Comparison of ENCODE assay signal across 21 mouse cellular contexts in genomic region chr2:119696111-119696510, GRCm38 (mm10). TPM values are rescaled to one million over a fixed set of nuclear protein-coding genes. Genes with fewer than 3 reads are reported as not detected.
DNase-seq lines count a peak whose midpoint lies in the region; ATAC-seq and TF ChIP-seq lines count a peak whose summit lies in the region.
"Had no signal": no experiment of that assay in that cellular context is flagged by ENCODE, and none has a peak within 500 bp of the region (broad histone marks: within the 10 kb centered on the region; RNA-seq: fewer than 3 reads in every experiment).

No protein-coding gene starts in this region.

- no peak overlapping the region for H3K9ac ChIP-seq in kidney, embryonic 16.5 days (replicated peaks; ENCODE audit: low read length)
- H3K9ac ChIP-seq in kidney, embryonic 14.5 days (ENCODE audit: low read depth, low read length), result no peak overlapping the region
- H3K9ac ChIP-seq in CH12.LX (ENCODE audit: insufficient read depth, low read depth), result no peak overlapping the region
- H3K9ac ChIP-seq: embryonic facial prominence, embryonic 13.5 days; forebrain, embryonic 12.5 days; heart, embryonic 13.5 days; hindbrain, embryonic 13.5 days had no signal

- no peak overlapping the region for H3K27ac ChIP-seq in kidney, embryonic 16.5 days (ENCODE audit: low read length)
- no peak overlapping the region for H3K27ac ChIP-seq in kidney, embryonic 14.5 days (ENCODE audit: low read depth, low read length)
- no peak overlapping the region for H3K27ac ChIP-seq in CH12.LX (ENCODE audit: insufficient read depth, low read depth)
- H3K27ac ChIP-seq: embryonic facial prominence, embryonic 13.5 days; forebrain, embryonic 12.5 days; heart, embryonic 13.5 days; hindbrain, embryonic 13.5 days; hindbrain, postnatal 0 days had no signal

- no peak overlapping the region for H3K4me3 ChIP-seq in kidney, embryonic 16.5 days (ENCODE audit: low read length)
- no peak overlapping the region for H3K4me3 ChIP-seq in kidney, embryonic 14.5 days (ENCODE audit: low read length)
- no peak overlapping the region for H3K4me3 ChIP-seq in CH12.LX (replicated peaks in 1 of 3; ENCODE audit: low read depth in 2 of 3, low read length in 2 of 3, poor library complexity in 1 of 3)
- H3K4me3 ChIP-seq: embryonic facial prominence, embryonic 13.5 days; forebrain, embryonic 12.5 days; heart, embryonic 13.5 days; hindbrain, embryonic 13.5 days had no signal

- no peak for TF ChIP-seq EP300 in CH12.LX (IDR thresholded peaks at IDR 0.05; ENCODE audit: low read length)

- WGBS in kidney, embryonic 16.5 days, result 61% methylated on average over 1 of the region's 1 CpGs
- 76% methylated on average over 1 of the region's 1 CpGs for WGBS in kidney, embryonic 14.5 days

- peak; percentile 11 for DNase-seq in kidney, adult 11 months
- DNase-seq in kidney, adult 9 months, result peak; percentile 45
- DNase-seq in CH12.LX (ENCODE audit: extremely low read depth), result peak; percentile 21
- DNase-seq in kidney, postnatal 14 days, result peak; percentile 4
- DNase-seq in retina, postnatal 1 day, result no peak
- no peak for DNase-seq in layer of hippocampus, adult 11-12 months (ENCODE audit: low spot score)
- DNase-seq: adrenal gland, postnatal 10 days; cerebellum, adult 11-12 months; cerebellum, adult 9-11 months; cerebellum, postnatal 36 days; gastrocnemius, postnatal 14 days; heart, postnatal 4 days had no signal

- peaks cover 11% of the 10 kb centered on the region; the same call in 1 of the 2 replicates for H3K36me3 ChIP-seq in kidney, embryonic 16.5 days (ENCODE audit: insufficient read depth, low read length)
- H3K36me3 ChIP-seq in kidney, embryonic 14.5 days (ENCODE audit: control insufficient read depth, insufficient read depth, low read length), result peaks cover 19% of the 10 kb centered on the region
- peaks cover 0 to 36% of the 10 kb centered on the region in 2 experiments for H3K36me3 ChIP-seq in CH12.LX (replicated peaks in 1 of 2; ENCODE audit: control insufficient read depth in 1 of 2, insufficient read depth in 1 of 2, low read length in 1 of 2)

- no peak for TF ChIP-seq CTCF in CH12.LX (conservative IDR thresholded peaks at IDR 0.05 in 1 of 2, IDR thresholded peaks at IDR 0.05 in 1 of 2; ENCODE audit: low read depth in 2 of 2, low read length in 2 of 2)

- no peaks in the 10 kb centered on the region for H3K9me3 ChIP-seq in kidney, embryonic 16.5 days (ENCODE audit: low read length)
- H3K9me3 ChIP-seq in kidney, embryonic 14.5 days (ENCODE audit: control insufficient read depth, low read length), result no peaks in the 10 kb centered on the region
- H3K9me3 ChIP-seq in CH12.LX (replicated peaks; ENCODE audit: low read length), result no peaks in the 10 kb centered on the region
- H3K9me3 ChIP-seq: embryonic facial prominence, embryonic 13.5 days; forebrain, embryonic 12.5 days; G1E; heart, embryonic 13.5 days; hindbrain, embryonic 13.5 days had no signal

- no peaks in the 10 kb centered on the region for H3K4me1 ChIP-seq in kidney, embryonic 16.5 days (ENCODE audit: insufficient read depth, low read length)
- H3K4me1 ChIP-seq in kidney, embryonic 14.5 days (ENCODE audit: control insufficient read depth, insufficient read depth, low read length), result no peaks in the 10 kb centered on the region
- H3K4me1 ChIP-seq in CH12.LX (ENCODE audit: control insufficient read depth in 1 of 2, insufficient read depth in 2 of 2), result peaks cover 6 to 83% of the 10 kb centered on the region in 2 experiments
- H3K4me1 ChIP-seq: embryonic facial prominence, embryonic 13.5 days; forebrain, embryonic 12.5 days; hindbrain, embryonic 13.5 days had no signal

- dilution Hi-C loops in CH12.LX (cut with MboI; ENCODE audit: extremely low pct_ligation_motif_present, extremely low pct_unique_long_range_greater_than_20kb, low sequenced_read_pairs), result no loop called here

- in situ Hi-C loops in CH12.LX (cut with MboI; ENCODE audit: low pct_ligation_motif_present, low pct_unique_long_range_greater_than_20kb, low sequenced_read_pairs), result loop anchor here (10.0 kb wide), 1 partner anchor 199 kb away; the partner anchor contains the start of gene Mga

- no peaks in the 10 kb centered on the region; the same call in 1 of the 2 replicates for H3K79me2 ChIP-seq in CH12.LX (replicated peaks; ENCODE audit: control insufficient read depth, extremely low read depth, insufficient read depth, poor library complexity, severe bottlenecking)

- no peaks in the 10 kb centered on the region for H3K27me3 ChIP-seq in kidney, embryonic 16.5 days (ENCODE audit: insufficient read depth, low read length)
- H3K27me3 ChIP-seq in kidney, embryonic 14.5 days (ENCODE audit: control insufficient read depth, insufficient read depth, low read length), result no peaks in the 10 kb centered on the region
- H3K27me3 ChIP-seq in CH12.LX (replicated peaks), result no peaks in the 10 kb centered on the region
- H3K27me3 ChIP-seq: embryonic facial prominence, embryonic 13.5 days; forebrain, embryonic 12.5 days; heart, embryonic 13.5 days; hindbrain, embryonic 13.5 days had no signal

- ATAC-seq in kidney, embryonic 16.5 days (ENCODE audit: low FRiP score, low TSS enrichment), result no peak
- ATAC-seq in kidney, embryonic 14.5 days (ENCODE audit: low FRiP score, low TSS enrichment), result no peak
- ATAC-seq: forebrain, embryonic 16.5 days; hindbrain, postnatal 0 days had no signal

- no peak overlapping the region for H3K4me2 ChIP-seq in kidney, embryonic 16.5 days (replicated peaks; ENCODE audit: low read depth, low read length)
- no peak overlapping the region for H3K4me2 ChIP-seq in kidney, embryonic 14.5 days (replicated peaks; ENCODE audit: low read depth, low read length)
- no peak overlapping the region for H3K4me2 ChIP-seq in CH12.LX (ENCODE audit: insufficient read depth, low read depth, poor library complexity, severe bottlenecking)
- H3K4me2 ChIP-seq: embryonic facial prominence, embryonic 13.5 days; forebrain, embryonic 12.5 days; heart, embryonic 13.5 days; hindbrain, embryonic 13.5 days had no signal

- no peak for TF ChIP-seq POLR2A in CH12.LX (IDR thresholded peaks at IDR 0.05; ENCODE audit: low read depth, low read length)

- TF ChIP-seq RAD21 in CH12.LX (IDR thresholded peaks at IDR 0.05; ENCODE audit: low read depth, low read length), result no peak

TF ChIP-seq in CH12.LX, 34 proteins besides CTCF, POLR2A, EP300 and RAD21:
- TF ChIP-seq CHD1 (IDR thresholded peaks at IDR 0.05; ENCODE audit: low read depth, low read length), result no peak
- no peak for TF ChIP-seq POLR2AphosphoS2 (IDR thresholded peaks at IDR 0.05; ENCODE audit: low read depth, low read length)
- TF ChIP-seq MAZ (IDR thresholded peaks at IDR 0.05; ENCODE audit: low read depth, low read length), result no peak

RNA-seq across cellular contexts. Expression of gene Rtf1, which starts 21.2 kb away (rescaled TPM):
- polyA plus RNA-seq in kidney, embryonic 16.5 days (2015; fragmentation: Nextera tagmentation; extraction: Ambion mirVana), result 35.5 and 45.6 TPM in 2 replicates
- 34.3 and 53.7 TPM in 2 replicates for polyA plus RNA-seq in kidney, embryonic 14.5 days (2014; fragmentation: Nextera tagmentation; extraction: Ambion mirVana)
- total RNA-seq in CH12.LX (2012; rRNA removed), result 9.7 and 12.5 TPM in 2 replicates
- total RNA-seq in CH12.LX (2014; rRNA removed), result 10.7 and 11.3 TPM in 2 replicates
- 46.0 and 50.3 TPM in 2 replicates for polyA plus RNA-seq in CH12.LX (2012; ENCODE audit: insufficient read length, low read depth)

RNA-seq across cellular contexts. Expression of gene Ndufaf1, which starts 33.5 kb away (rescaled TPM):
- 52.9 and 57.2 TPM in 2 replicates for polyA plus RNA-seq in kidney, embryonic 16.5 days (2015; fragmentation: Nextera tagmentation; extraction: Ambion mirVana)
- 40.3 and 45.4 TPM in 2 replicates for polyA plus RNA-seq in kidney, embryonic 14.5 days (2014; fragmentation: Nextera tagmentation; extraction: Ambion mirVana)
- total RNA-seq in CH12.LX (2012; rRNA removed), result 25.1 and 33.2 TPM in 2 replicates
- total RNA-seq in CH12.LX (2014; rRNA removed), result 53.6 and 64.5 TPM in 2 replicates
- 35.6 and 38.7 TPM in 2 replicates for polyA plus RNA-seq in CH12.LX (2012; ENCODE audit: insufficient read length, low read depth)

RNA-seq across cellular contexts. Expression of gene Itpka, which starts 46.0 kb away (rescaled TPM):
- polyA plus RNA-seq in kidney, embryonic 16.5 days (2015; fragmentation: Nextera tagmentation; extraction: Ambion mirVana), result 0.81 and 1.2 TPM in 2 replicates
- polyA plus RNA-seq in kidney, embryonic 14.5 days (2014; fragmentation: Nextera tagmentation; extraction: Ambion mirVana), result 0.87 and 1.7 TPM in 2 replicates
- total RNA-seq in CH12.LX (2012; rRNA removed) (0.25 and 0.34 TPM in 2 replicates), CH12.LX (2014; rRNA removed) (0.28 and 0.39 TPM in 2 replicates)
- 0.40 and 0.54 TPM in 2 replicates for polyA plus RNA-seq in CH12.LX (2012; ENCODE audit: insufficient read length, low read depth)
- polyA plus RNA-seq: embryonic facial prominence, embryonic 13.5 days had no signal

Comparison
In these comparisons a context has a peak if more than half of its experiments do, and no peak if none do; other contexts are left out.
1. DNase-seq: peak in kidney, adult 11 months (single experiment), kidney, adult 9 months (single experiment), CH12.LX (single experiment) and kidney, postnatal 14 days (single experiment); none in retina, postnatal 1 day (single experiment) and layer of hippocampus, adult 11-12 months (single experiment).